Mouse (Mus musculus): ENCODE data around the gene Faap20. TPM values are rescaled to one million over a fixed set of nuclear protein-coding genes. Genes with fewer than 3 reads are reported as not detected.

Faap20 gene
- 41.3 and 48.6 TPM in 2 replicates for polyA plus RNA-seq (2012; rRNA removed)

GRCm38 (mm10) chr4:155249648-155250351, at the start of gene Faap20:
TSS of gene Faap20 (plus strand) at chr4:155249802.

GRCm38 (mm10) chr4:155222552-155222840, 27.1 kb upstream of the Faap20 start, which contains the start of gene Ski:
TSS of gene Ski (minus strand) at chr4:155222592.

Other genes with a start within 250 kb of the Faap20 start
- 32.9 and 42.6 TPM in 2 replicates for gene Plch2, start 193.0 kb upstream of the Faap20 start, polyA plus RNA-seq (2012; rRNA removed)
- gene Pex10, start 182.8 kb upstream of the Faap20 start, polyA plus RNA-seq (2012; rRNA removed): 7.7 and 7.8 TPM in 2 replicates
- gene Rer1, start 163.4 kb upstream of the Faap20 start, polyA plus RNA-seq (2012; rRNA removed): 31.5 and 41.9 TPM in 2 replicates
- 3.8 and 4.6 TPM in 2 replicates for gene Morn1, start 163.2 kb upstream of the Faap20 start, polyA plus RNA-seq (2012; rRNA removed)
- 24.6 and 25.9 TPM in 2 replicates for gene Ski, start 27.2 kb upstream of the Faap20 start, polyA plus RNA-seq (2012; rRNA removed)
- gene Prkcz, start 111.6 kb downstream of the Faap20 start, polyA plus RNA-seq (2012; rRNA removed): 11.9 and 16.3 TPM in 2 replicates
- 0.05 and 0.13 TPM in 2 replicates for gene Gabrd, start 148.3 kb downstream of the Faap20 start, polyA plus RNA-seq (2012; rRNA removed)
- 0.13 and 0.15 TPM in 2 replicates for gene Cfap74, start 159.4 kb downstream of the Faap20 start, polyA plus RNA-seq (2012; rRNA removed)
- gene Tmem52, start 219.3 kb downstream of the Faap20 start, polyA plus RNA-seq (2012; rRNA removed): 3.5 and 4.1 TPM in 2 replicates
- gene Gnb1, start 241.6 kb downstream of the Faap20 start, polyA plus RNA-seq (2012; rRNA removed): 252 and 264 TPM in 2 replicates